Mouse (Mus musculus) adrenal gland, postnatal 14 days (tissue): ENCODE results near the gene Gm47969. TPM values are rescaled to one million over a fixed set of nuclear protein-coding genes. Genes with fewer than 3 reads are reported as not detected.
"Not testable (repeated sequence)": the region's sequence is repeated elsewhere in the genome, so short reads cannot be mapped to it uniquely, and the experiment has no call there.

Source experiments
- DNase-seq: peaks from one replicate; pipeline ENCODE4 v3.0.0; 2021; ENCODE audit warnings: mixed read lengths
- long read RNA-seq, 2 experiments: library from polyadenylated mRNA; stranded (forward); transcript quantifications; one replicate each; pipeline ENCODE4 v2.0.0; 2021
- total RNA-seq: library from RNA; stranded (reverse); gene quantifications from 2 replicates; pipeline ENCODE4 v1.2.3, GENCODE M21; 2021

Gm47969 gene
- total RNA-seq: not detected in 2 replicates
- long read RNA-seq, experiment 1: 0 reads
- long read RNA-seq, experiment 2: 0 reads

DNA sequence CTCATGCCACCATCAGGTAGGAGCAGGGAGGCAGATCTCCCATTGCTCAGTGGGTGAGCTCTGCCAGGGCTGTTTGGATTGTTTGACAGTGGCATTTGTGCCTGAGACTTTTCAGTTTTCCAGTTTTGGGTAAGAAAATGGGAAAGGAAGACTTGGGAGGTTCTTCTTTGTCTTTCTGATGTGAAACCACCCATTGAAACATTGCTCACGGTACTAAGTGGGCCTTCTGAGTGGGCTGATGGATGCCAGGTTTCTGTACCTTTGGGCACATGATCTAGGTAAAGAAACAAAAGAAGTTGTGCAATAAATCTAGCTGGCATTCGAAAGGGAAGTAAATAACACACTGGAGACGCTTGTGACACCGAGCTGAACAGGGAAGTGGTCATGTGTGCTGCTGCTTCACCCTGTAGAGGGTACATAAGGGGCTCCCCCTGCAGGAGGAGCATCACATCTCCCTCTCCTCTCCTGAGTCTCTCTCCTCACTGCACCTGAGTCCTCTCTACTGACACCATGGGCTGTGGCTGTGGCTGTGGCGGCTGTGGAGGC, at the start of gene Gm47969:
Gene Gm47969, plus strand, starts transcription at position 51 of the 546 bp plus-strand sequence.
- no peak for DNase-seq

DNA sequence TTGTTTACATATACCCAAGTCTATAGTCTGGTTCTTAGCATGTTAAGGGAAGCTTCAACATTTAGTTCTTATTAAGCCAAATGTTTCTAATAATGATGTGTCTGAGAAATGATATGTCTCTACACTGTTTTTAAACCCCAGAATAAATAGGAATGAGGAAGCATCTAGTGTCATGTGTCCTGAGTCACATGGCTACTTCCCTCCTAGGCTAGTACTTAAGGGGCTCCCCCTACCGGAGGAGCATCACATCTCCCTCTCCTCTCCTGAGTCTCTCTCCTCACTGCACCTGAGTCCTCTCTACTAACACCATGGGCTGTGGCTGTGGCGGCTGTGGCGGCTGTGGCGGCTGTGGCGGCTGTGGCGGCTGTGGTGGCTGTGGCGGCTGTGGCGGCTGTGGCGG, 44.4 kb upstream of the Gm47969 start, which contains the start of gene Gm47959:
Gene Gm47959, plus strand, starts transcription at position 243 of the 400 bp plus-strand sequence.
- not testable (repeated sequence) for DNase-seq

DNA sequence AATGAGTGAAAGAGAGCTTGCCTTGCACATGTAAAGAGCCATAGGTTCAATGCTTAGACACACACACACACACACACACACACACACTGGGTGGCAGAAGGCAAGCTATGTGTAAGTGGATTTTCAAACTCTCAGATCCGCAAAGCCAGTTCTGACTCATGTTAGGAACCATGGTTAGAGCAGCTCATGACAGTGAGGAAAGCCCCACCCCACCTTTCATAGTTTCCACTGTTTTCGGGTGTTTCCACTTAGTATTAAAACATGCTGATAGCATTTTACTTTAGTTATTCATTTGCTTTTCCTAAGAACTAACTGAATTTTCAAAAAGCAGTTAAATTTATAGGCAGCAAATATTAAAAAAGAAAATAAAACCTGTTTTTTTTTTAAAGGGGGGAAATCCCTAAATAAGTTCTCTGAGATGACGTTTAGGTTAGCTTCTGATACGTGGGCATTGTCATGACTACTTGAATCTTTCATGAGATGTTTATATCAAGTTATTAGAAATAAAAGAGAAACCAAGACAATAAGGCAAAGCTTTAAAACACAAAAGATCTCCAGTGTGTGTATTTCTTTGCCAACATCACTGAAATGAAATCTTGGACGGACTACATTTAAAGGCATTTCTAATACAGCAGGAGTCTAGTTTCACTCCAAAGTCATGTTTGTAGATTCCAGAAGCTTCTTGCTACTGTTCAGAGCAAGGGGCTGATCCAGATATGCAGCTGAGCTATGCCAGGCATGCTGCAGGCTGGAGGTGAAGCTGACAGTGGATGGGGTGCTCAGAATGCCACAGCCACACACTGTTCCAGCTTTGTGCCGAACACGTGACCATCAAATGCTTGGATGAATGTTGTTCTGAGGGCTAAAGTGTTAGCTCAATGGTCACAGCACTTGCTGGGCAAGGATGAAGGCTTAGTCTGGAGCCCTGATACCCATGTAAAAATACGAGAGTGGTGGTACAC, 38.2 kb upstream of the Gm47969 start:
- DNase-seq: no peak

DNA sequence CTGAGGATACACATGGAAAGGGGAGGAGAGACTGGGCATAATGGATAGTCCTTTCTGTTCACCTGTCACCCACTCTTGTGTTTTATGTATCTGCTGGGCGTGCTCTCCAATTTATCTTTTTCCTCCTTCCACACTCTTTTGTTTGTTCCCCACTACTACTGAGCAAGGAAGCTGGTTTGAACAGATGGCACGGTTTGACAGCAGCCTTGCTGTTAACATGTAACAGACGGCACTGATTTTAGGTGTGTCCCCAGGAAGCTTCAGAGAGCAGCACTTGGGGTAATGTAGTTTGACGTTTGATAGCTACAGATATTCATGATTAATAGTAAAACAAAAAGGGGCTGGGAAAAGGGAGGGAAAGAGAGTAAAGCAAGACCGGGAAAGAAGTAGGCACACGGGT, 37.3 kb upstream of the Gm47969 start:
- DNase-seq: no peak

DNA sequence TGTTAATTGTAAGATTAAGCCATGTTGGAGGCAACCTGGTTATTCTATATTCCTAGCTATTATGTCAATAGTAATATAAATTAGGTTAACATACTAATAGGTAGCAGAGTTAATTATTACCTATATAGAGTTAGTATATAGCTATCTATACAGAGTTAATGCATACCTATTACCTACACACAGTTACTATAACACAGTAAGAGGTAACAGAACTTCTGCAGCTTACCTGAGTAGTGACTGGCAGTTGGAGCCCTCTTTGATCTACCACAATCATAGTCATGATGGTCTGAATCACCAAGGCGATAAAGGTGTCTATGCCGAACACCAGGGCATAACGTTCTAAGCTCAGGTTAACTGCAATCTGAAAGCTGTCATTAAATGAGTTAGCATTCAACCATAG, 30.3 kb upstream of the Gm47969 start:
- no peak for DNase-seq

DNA sequence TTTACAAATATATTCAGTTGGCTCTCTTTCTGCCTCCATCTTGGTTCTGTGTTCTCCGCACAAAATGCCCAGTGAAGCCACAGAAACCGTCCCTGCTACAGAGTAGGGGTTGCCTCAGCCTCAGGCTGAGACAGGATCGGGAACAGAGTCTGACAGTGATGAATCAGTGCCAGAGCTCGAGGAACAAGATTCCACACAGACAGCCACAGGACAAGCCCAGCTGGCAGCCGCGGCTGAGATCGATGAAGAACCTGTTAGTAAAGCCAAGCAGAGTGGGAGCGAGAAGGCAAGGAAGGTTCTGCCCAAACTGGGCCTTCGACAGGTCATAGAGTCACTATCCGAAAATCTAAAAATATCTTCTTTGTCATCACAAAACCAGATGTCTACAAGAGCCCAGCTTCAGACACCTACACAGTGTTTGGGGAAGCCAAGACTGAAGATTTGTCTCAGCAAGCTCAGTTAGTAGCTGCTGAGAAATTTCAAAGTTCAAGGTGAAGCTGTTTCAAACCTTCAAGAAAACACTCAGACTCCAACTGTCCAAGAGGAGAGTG, 29.3 kb upstream of the Gm47969 start:
- no peak for DNase-seq

DNA sequence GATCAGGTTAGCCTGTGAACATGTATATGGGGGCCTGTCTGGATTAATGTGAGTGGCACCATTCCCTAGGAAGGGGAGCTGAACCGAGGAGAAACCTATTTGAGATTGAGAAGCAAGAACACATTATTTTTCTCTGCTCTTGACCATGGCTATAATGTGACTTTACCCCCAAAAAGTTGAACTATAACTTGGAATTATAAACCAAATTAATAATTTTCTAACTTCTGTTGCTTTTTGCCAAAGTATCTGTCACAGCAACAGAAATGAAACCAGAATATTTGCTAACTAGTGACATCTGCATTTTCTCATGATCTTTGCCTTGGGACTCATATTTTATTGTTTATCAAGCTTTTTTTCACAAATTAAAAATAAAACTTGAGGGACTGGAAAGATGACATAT, 28.2 kb upstream of the Gm47969 start:
- DNase-seq: no peak

DNA sequence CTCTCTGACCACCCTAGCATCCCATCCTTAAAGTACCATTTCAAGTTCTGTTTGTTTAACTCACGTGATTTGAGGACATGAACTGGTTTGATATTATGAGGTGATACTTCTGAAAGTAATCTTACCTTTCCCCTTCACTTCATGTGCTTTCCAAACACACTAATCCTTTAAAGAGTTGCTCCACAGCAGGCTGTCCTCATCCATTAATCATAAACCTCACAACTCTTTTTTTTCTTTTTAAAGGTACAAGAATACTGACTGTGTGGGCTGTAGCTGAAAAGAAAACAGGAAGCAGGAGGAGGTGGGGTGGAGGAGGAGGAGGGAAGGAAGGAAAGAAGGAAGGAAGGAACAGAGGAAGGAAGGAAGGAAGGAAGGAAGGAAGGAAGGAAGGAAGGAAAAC, 12.8 kb upstream of the Gm47969 start:
- no peak for DNase-seq

DNA sequence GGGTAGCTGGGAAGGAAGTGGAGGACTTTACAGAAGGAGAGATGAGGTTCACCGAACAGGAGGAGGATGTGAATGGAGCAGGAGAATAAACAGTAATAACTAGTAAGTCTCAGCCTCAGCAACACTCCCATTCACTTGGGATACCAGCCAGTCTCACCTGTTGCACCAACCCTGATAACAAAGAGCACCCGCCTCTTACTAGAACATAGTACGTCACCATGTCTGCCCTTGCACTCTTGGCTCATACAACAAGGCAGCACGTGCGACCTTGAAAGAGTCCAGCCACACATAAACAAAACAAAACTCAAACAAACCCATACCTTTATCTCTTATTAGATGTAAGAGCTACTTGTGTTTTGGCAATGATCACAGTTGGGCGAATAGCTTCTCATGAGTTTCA, 12.2 kb upstream of the Gm47969 start:
- no peak for DNase-seq

DNA sequence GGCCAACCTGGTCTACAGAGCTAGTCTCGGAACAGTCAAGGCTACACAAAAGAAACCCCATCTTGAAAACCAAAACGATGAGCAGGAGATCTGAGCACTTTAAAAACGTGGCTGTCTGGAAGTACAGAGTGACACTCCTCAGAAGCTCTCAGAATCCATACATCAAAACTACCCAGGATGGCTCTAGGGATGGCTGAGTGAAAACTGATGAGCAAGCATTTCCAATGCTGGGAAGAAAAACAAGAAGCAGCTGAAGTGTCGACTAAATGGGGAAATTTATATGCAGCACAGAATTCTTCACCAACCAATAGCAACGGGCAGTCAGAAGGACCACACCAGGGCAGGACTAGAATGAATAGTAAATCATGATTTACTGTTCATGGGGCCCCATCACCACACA, 10.2 kb upstream of the Gm47969 start:
- DNase-seq: no peak

DNA sequence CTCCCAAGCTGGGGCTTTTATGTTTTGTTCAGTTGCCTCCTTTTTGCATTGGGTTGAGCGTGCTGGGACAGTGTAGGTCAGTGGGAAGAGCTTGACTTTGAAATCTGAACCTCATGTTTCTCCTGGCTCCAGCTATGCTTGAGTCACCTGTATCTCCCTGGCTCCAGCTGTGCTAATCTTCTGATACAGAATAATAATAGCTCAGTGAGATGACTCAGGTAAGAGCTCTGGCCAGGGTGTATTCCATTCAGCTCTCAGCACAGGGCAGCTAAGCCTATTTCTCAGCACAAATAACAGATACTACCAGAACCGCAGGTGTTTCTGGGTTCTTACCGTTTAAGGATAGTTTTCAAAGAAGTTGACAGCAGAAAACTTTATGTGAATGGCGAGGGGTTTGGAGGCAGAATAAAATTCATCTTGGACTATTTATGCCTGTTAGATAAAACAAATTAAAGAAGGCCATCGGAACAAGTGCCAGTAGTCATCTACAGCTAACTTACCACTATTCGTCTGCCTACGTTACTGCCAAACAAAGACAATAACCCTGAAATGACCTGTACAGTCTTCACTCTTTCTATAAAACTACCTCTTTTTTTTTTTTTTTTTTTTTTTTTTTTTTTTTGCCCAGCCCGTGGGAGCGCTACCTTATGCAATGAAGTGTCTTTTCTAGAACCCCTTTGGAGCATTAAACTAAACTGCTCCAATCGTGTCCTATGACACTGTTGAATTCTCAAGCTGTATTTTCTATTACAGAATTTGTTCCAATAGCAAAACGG, 7.7 kb upstream of the Gm47969 start:
- DNase-seq: no peak

DNA sequence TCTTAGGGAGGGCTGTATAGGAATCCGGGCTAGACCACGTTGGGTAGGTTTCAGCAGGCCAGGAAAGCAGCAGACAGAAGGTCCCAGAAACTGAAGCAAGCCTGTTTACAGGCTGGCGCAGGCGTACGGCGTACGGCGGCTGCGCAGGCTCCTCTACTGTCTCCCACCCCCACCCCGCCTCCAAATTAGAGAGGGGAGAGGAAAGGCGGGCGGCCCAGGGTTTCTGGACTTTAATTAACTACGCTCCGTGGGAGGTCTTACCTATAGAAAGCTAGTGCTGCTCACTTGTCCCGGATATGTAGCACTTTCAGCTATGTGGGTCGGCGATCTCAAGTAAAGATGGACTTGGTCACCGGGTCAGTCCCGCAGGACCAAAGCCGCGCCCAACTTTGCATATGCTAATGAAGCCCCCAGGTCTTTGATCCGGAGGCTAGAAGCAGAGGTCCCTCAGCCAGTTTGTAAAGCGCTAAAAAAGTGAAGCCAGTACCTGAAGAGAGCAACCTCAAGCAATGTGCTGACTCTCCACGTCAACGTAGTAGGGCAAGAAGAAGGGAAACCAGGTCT, 6.5 kb upstream of the Gm47969 start, which contains the start of gene Slc19a3:
Gene Slc19a3, minus strand, starts transcription at position 340 of the 564 bp plus-strand sequence.
- DNase-seq: peak; percentile 16

DNA sequence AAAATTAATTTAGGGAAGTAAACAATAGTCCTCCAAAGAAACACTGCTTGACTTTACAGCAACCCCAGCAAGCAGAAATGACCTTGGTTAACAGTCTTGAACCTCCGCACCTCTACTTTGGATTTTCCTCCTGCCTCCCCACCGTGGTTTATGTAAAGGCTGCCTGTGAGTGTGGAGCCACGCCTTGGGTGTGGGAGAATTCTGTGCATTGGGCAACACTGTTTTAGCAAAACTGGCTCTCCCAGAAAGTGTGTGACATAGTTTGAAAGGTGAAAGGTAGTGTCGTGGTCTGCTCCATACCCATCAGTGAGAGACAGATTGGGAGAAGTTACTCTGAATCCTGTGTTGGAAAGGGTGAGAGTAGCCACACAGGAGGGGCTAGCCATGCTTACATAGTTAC, 5.7 kb upstream of the Gm47969 start:
- DNase-seq: no peak

DNA sequence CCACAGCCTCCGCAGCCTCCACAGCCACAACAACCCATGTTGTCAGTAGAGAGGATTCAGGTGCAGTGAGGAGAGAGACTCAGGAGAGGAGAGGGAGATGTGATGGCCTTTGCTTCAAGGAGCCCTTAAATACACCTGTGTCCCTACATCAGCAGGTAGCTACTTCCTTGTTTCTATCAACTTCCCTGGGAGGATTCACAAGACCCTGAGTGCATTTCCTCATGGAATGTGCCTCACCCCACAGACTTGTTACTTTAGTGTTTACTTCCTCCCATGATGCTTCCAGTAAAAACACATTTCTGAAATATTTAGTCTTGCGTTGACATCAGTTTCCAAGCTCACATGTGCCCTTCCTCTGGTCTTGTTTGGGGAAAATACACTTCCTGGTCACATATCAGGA, 2.4 kb upstream of the Gm47969 start, which contains the start of gene Krtap28-10:
Gene Krtap28-10, minus strand, starts transcription at position 101 of the 400 bp plus-strand sequence.
- DNase-seq: no peak

DNA sequence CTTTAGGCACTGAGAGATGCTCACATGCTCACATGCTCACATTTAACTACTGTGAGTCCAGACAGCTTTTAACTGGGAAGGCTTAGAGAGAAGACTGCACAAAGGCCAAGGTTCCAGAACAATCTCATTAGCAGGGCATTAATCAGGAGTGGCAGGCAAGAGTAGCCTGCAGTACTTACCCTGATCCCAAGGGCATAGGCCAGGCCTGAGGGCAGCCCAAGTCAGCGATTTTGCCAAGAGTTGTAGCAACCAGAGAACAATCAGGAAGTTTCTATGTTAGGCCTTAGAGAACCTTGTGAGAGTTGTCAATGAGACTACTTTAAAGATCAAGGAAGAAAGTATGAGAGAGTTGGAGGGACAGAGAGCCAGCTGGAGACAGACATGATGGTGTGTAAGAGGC, 13.7 kb downstream of the Gm47969 start:
- no peak for DNase-seq

DNA sequence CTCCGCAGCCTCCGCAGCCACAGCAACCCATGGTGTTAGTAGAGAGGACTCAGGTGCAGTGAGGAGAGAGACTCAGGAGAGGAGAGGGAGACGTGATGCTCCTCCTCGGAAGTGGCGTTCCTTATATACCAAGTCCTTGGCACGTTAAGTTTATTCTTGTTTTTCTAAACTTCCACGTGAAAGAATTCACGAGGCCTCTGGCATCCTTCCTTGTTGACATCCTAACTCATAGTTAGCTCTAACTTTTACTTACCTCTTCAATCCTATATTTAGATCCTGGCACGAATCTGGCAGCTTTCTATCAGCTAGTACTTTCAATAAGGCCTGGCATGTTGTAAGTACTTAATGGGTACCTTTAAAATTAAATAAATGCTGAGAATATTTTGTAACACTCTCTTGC, 14.5 kb downstream of the Gm47969 start, which contains the start of gene A030005K14Rik:
Gene A030005K14Rik, minus strand, starts transcription at position 101 of the 400 bp plus-strand sequence.
- DNase-seq: no peak

DNA sequence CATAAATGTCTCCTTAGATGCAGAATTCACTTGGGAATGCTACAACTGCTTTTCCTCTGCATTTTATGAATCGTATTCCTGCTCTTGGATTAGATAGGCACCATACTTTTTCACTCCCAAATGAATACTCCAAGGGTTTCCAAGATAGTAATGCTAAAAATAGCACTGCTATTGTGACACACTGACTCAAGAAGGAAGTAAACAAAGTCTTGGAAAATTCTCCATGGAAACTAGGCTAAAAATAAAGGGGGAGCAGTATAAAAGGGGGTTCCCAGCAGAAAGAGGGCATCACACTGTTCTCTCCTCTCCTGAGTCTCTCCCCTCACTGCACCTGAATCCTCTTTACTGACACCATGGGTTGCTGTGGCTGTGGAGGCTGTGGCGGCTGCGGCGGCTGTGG, 15.9 kb downstream of the Gm47969 start, which contains the start of gene Krtap28-13:
Gene Krtap28-13, plus strand, starts transcription at position 288 of the 400 bp plus-strand sequence.
- no peak for DNase-seq

DNA sequence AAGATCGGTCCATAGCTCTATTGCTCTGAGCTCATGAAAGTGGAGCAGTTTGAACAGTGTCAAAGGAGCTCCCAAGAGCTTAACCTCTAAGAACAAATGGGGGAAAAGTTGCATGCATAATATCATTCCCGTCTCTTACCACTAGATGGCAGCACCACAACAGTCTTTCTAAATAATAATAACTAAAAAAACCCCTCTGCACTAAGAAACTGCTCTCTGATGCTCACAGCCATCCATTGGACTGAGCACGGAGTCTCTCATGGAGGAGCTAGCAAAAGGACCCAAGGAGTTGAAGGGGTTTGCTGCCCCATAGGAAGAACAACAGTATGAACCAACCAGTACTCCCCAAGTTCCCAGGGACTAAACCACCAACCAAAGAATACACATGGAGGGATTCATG, 20.1 kb downstream of the Gm47969 start:
- DNase-seq: peak; percentile 12

DNA sequence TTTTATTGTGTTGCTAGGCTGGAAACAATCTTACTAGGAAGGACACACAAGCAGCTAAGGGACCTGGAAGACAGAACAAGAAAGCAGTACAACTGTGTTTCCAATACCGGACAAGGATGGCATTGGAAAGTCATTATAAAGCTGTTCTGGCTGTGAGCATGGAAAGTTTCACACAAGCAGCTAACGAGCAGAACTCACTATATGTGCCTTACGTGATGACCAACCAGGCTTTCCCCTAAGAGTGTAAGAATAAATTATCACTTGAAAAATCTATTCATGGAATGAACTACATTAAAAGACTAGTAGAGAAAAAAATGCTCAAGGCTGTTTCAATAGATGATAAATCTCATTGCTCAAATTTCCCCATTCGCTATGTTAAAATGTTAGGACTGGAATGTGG, 21.8 kb downstream of the Gm47969 start:
- DNase-seq: no peak

DNA sequence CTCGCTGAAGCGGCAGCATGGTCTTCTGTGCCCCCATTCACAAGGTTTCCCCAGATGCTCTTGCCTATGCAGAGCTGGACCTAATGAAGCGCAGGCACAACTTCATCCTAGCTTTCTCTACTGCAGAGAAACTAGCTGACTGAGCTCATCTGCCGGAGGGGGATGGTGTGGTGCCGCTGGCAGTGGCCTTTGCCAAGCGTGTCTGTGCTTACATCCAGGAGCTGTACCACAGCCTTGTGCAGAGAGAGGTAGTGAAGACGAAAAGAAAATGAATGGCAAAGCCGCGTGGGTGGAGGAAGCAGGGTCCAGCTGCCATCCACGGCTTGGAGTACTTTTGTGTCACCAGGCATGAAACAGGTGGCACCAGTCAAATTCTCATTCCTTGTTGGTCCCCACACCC, 22.5 kb downstream of the Gm47969 start:
- no peak for DNase-seq

DNA sequence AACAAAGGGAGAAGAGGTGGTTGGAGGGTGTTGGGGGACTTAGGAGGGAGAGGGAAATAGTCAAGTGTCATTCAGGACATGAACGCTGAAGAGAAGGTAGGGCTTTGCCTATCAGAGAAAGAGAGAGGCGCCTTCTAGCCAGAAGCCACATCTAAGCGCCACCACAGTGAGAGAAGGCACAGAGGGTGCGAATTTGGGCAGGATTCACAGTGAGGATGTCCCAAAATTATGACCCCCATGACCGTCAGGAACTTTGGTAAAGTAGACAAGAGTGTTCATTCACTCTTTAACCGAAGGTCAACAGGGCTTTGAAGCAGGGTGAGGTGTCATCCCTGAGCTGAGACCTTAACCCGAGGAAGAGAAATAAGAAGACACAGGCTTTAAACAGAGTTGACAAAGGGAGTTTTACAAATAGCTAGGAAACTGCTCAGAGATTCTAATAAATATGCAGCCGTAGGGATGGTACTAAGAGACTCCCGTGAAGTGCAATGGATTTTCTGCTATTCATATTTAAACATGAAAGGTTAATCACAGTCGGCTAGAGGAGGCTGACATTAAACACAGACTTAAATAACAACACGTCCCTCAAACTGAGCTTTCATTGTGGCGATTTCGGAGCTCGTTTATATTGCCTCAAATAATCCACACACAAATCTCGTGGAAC, 30.9 kb downstream of the Gm47969 start:
- DNase-seq: no peak
